Mouse (Mus musculus): Measurements from ENCODE around the gene Esrrg. TPM values are rescaled to one million over a fixed set of nuclear protein-coding genes. Genes with fewer than 3 reads are reported as not detected.

Esrrg gene
- polyA plus RNA-seq, 1 experiment from 2014 or later, result 23.5 TPM

- Histone ChIP-seq H3K27ac (ENCODE audit: low read length) (peak overlapping the region; percentile 79), H3K4me1 (ENCODE audit: control insufficient read depth, insufficient read depth, low read length) (peaks cover 21% of the 10 kb centered on the region)
- 20% methylated on average over 12 of the region's 12 CpGs for WGBS
Measured at GRCm38 (mm10) chr1:187662083-187662609, 53.6 kb downstream of the Esrrg start.

GRCm38 (mm10) chr1:187663376-187663775, 54.8 kb downstream of the Esrrg start:
- Histone ChIP-seq H3K36me3 (ENCODE audit: control insufficient read depth, insufficient read depth) (no peaks in the 10 kb centered on the region), H3K4me2 (ENCODE audit: low read depth, low read length) (peak overlapping the region; percentile 51), H3K9ac (ENCODE audit: low read length) (no peak overlapping the region), H3K4me3 (ENCODE audit: low read length) (no peak overlapping the region), H3K9me3 (replicated peaks; ENCODE audit: control insufficient read depth, low read length) (no peaks in the 10 kb centered on the region), H3K27me3 (ENCODE audit: control insufficient read depth, insufficient read depth, low read length) (no peaks in the 10 kb centered on the region), H3K4me1 (ENCODE audit: control insufficient read depth, insufficient read depth, low read length) (peaks cover 21% of the 10 kb centered on the region), H3K27ac (ENCODE audit: low read length) (no peak overlapping the region)
- 73% methylated on average over 6 of the region's 6 CpGs for whole genome bisulfite sequencing
- no peak for ATAC-seq (replicated peaks; ENCODE audit: extremely low read depth, insufficient read depth, low FRiP score)

More at GRCm38 (mm10) chr1:187662083-187662609, 53.6 kb downstream of the Esrrg start:
- Histone ChIP-seq H3K4me2 (ENCODE audit: low read depth, low read length) (peak overlapping the region; percentile 51), H3K4me3 (ENCODE audit: low read length) (peak overlapping the region; percentile 35), H3K9ac (ENCODE audit: low read length) (peak overlapping the region; percentile 50), H3K9me3 (replicated peaks; ENCODE audit: control insufficient read depth, low read length) (no peaks in the 10 kb centered on the region), H3K27me3 (ENCODE audit: control insufficient read depth, insufficient read depth, low read length) (no peaks in the 10 kb centered on the region), H3K36me3 (ENCODE audit: control insufficient read depth, insufficient read depth) (no peaks in the 10 kb centered on the region)
- peak; percentile 54; the same call in 1 of the 2 replicates for ATAC-seq (replicated peaks; ENCODE audit: extremely low read depth, insufficient read depth, low FRiP score)

- H3K27ac ChIP-seq (ENCODE audit: low read length), result no peak overlapping the region
- H3K4me1 ChIP-seq (ENCODE audit: control insufficient read depth, insufficient read depth, low read length), result peaks cover 21% of the 10 kb centered on the region
- no peak overlapping the region for H3K9ac ChIP-seq (ENCODE audit: low read length)
- 74% methylated on average over 7 of the region's 7 CpGs for WGBS
- ATAC-seq (replicated peaks; ENCODE audit: extremely low read depth, insufficient read depth, low FRiP score), result no peak
- no peaks in the 10 kb centered on the region for H3K9me3 ChIP-seq (replicated peaks; ENCODE audit: control insufficient read depth, low read length)
- no peak overlapping the region for H3K4me3 ChIP-seq (ENCODE audit: low read length)
- H3K27me3 ChIP-seq (ENCODE audit: control insufficient read depth, insufficient read depth, low read length), result no peaks in the 10 kb centered on the region
- no peaks in the 10 kb centered on the region for H3K36me3 ChIP-seq (ENCODE audit: control insufficient read depth, insufficient read depth)
- no peak overlapping the region for H3K4me2 ChIP-seq (ENCODE audit: low read depth, low read length)
Measured at GRCm38 (mm10) chr1:187664261-187664660, 55.7 kb downstream of the Esrrg start.

GRCm38 (mm10) chr1:187665901-187666600, 57.5 kb downstream of the Esrrg start:
- no peak for ATAC-seq (replicated peaks; ENCODE audit: extremely low read depth, insufficient read depth, low FRiP score)
- Histone ChIP-seq H3K27ac (ENCODE audit: low read length) (no peak overlapping the region), H3K4me2 (ENCODE audit: low read depth, low read length) (no peak overlapping the region), H3K27me3 (ENCODE audit: control insufficient read depth, insufficient read depth, low read length) (no peaks in the 10 kb centered on the region), H3K9ac (ENCODE audit: low read length) (no peak overlapping the region), H3K4me3 (ENCODE audit: low read length) (no peak overlapping the region), H3K36me3 (ENCODE audit: control insufficient read depth, insufficient read depth) (no peaks in the 10 kb centered on the region), H3K9me3 (replicated peaks; ENCODE audit: control insufficient read depth, low read length) (no peaks in the 10 kb centered on the region), H3K4me1 (ENCODE audit: control insufficient read depth, insufficient read depth, low read length) (peaks cover 17% of the 10 kb centered on the region)
- 52% methylated on average over 10 of the region's 10 CpGs for WGBS

- H3K4me1 ChIP-seq (ENCODE audit: control insufficient read depth, insufficient read depth, low read length), result peaks cover 4% of the 10 kb centered on the region; the same call in 1 of the 2 replicates
- H3K9me3 ChIP-seq (replicated peaks; ENCODE audit: control insufficient read depth, low read length), result no peaks in the 10 kb centered on the region
- H3K4me3 ChIP-seq (ENCODE audit: low read length), result no peak overlapping the region
- no peak overlapping the region for H3K4me2 ChIP-seq (ENCODE audit: low read depth, low read length)
- H3K27me3 ChIP-seq (ENCODE audit: control insufficient read depth, insufficient read depth, low read length), result no peaks in the 10 kb centered on the region
- H3K9ac ChIP-seq (ENCODE audit: low read length), result no peak overlapping the region
- 80% methylated on average over 6 of the region's 6 CpGs for WGBS
- ATAC-seq (replicated peaks; ENCODE audit: extremely low read depth, insufficient read depth, low FRiP score), result no peak
- H3K36me3 ChIP-seq (ENCODE audit: control insufficient read depth, insufficient read depth), result no peaks in the 10 kb centered on the region
- H3K27ac ChIP-seq (ENCODE audit: low read length), result no peak overlapping the region
Measured at GRCm38 (mm10) chr1:187669746-187670145, 61.2 kb downstream of the Esrrg start.

GRCm38 (mm10) chr1:187672446-187672845, 63.9 kb downstream of the Esrrg start:
- Histone ChIP-seq H3K9me3 (replicated peaks; ENCODE audit: control insufficient read depth, low read length) (no peaks in the 10 kb centered on the region), H3K4me2 (ENCODE audit: low read depth, low read length) (no peak overlapping the region), H3K36me3 (ENCODE audit: control insufficient read depth, insufficient read depth) (no peaks in the 10 kb centered on the region), H3K4me3 (ENCODE audit: low read length) (no peak overlapping the region), H3K27me3 (ENCODE audit: control insufficient read depth, insufficient read depth, low read length) (no peaks in the 10 kb centered on the region), H3K27ac (ENCODE audit: low read length) (no peak overlapping the region), H3K9ac (ENCODE audit: low read length) (no peak overlapping the region), H3K4me1 (ENCODE audit: control insufficient read depth, insufficient read depth, low read length) (peaks cover 15% of the 10 kb centered on the region)
- ATAC-seq (replicated peaks; ENCODE audit: extremely low read depth, insufficient read depth, low FRiP score), result no peak
- 83% methylated on average over 5 of the region's 5 CpGs for WGBS

GRCm38 (mm10) chr1:187674771-187675186, 66.2 kb downstream of the Esrrg start:
- 22% methylated on average over 10 of the region's 10 CpGs for WGBS
- peak overlapping the region; percentile 41 for H3K4me2 ChIP-seq (ENCODE audit: low read depth, low read length)
- ATAC-seq (replicated peaks; ENCODE audit: extremely low read depth, insufficient read depth, low FRiP score), result peak; percentile 67
- no peaks in the 10 kb centered on the region for H3K9me3 ChIP-seq (replicated peaks; ENCODE audit: control insufficient read depth, low read length)
- no peak overlapping the region for H3K4me3 ChIP-seq (ENCODE audit: low read length)
- H3K4me1 ChIP-seq (ENCODE audit: control insufficient read depth, insufficient read depth, low read length), result peaks cover 15% of the 10 kb centered on the region
- H3K27ac ChIP-seq (ENCODE audit: low read length), result peak overlapping the region; percentile 60
- H3K27me3 ChIP-seq (ENCODE audit: control insufficient read depth, insufficient read depth, low read length), result no peaks in the 10 kb centered on the region
- H3K9ac ChIP-seq (ENCODE audit: low read length), result no peak overlapping the region
- no peaks in the 10 kb centered on the region for H3K36me3 ChIP-seq (ENCODE audit: control insufficient read depth, insufficient read depth)

- no peaks in the 10 kb centered on the region for H3K27me3 ChIP-seq (ENCODE audit: control insufficient read depth, insufficient read depth, low read length)
- H3K4me3 ChIP-seq (ENCODE audit: low read length), result no peak overlapping the region
- ATAC-seq (replicated peaks; ENCODE audit: extremely low read depth, insufficient read depth, low FRiP score), result no peak
- H3K9me3 ChIP-seq (replicated peaks; ENCODE audit: control insufficient read depth, low read length), result no peaks in the 10 kb centered on the region; the same call in 1 of the 2 replicates
- H3K4me1 ChIP-seq (ENCODE audit: control insufficient read depth, insufficient read depth, low read length), result peaks cover 15% of the 10 kb centered on the region
- WGBS, result 85% methylated on average over 10 of the region's 10 CpGs
- no peaks in the 10 kb centered on the region for H3K36me3 ChIP-seq (ENCODE audit: control insufficient read depth, insufficient read depth)
- no peak overlapping the region for H3K4me2 ChIP-seq (ENCODE audit: low read depth, low read length)
- H3K27ac ChIP-seq (ENCODE audit: low read length), result no peak overlapping the region
- no peak overlapping the region for H3K9ac ChIP-seq (ENCODE audit: low read length)
Measured at GRCm38 (mm10) chr1:187676626-187677025, 68.0 kb downstream of the Esrrg start.

GRCm38 (mm10) chr1:187679246-187679645, 70.7 kb downstream of the Esrrg start:
- 71% methylated on average over 1 of the region's 1 CpGs for WGBS
- H3K27me3 ChIP-seq (ENCODE audit: control insufficient read depth, insufficient read depth, low read length), result no peaks in the 10 kb centered on the region
- no peaks in the 10 kb centered on the region; the same call in 1 of the 2 replicates for H3K9me3 ChIP-seq (replicated peaks; ENCODE audit: control insufficient read depth, low read length)
- no peaks in the 10 kb centered on the region for H3K36me3 ChIP-seq (ENCODE audit: control insufficient read depth, insufficient read depth)
- no peak overlapping the region for H3K4me3 ChIP-seq (ENCODE audit: low read length)
- ATAC-seq (replicated peaks; ENCODE audit: extremely low read depth, insufficient read depth, low FRiP score), result no peak
- no peak overlapping the region for H3K27ac ChIP-seq (ENCODE audit: low read length)
- H3K9ac ChIP-seq (ENCODE audit: low read length), result no peak overlapping the region
- H3K4me2 ChIP-seq (ENCODE audit: low read depth, low read length), result no peak overlapping the region
- peaks cover 15% of the 10 kb centered on the region for H3K4me1 ChIP-seq (ENCODE audit: control insufficient read depth, insufficient read depth, low read length)

All from heart, embryonic 16.5 days (tissue).